Mouse (Mus musculus) liver, postnatal 0 days (tissue): ENCODE data around the gene Fam129a.

Source experiments
- CTCF ChIP-seq: sonication (generic); IDR thresholded peaks from 2 replicates; pipeline ENCODE4 v1.5.1; 2016; ENCODE audit warnings: antibody characterized with exemption, low read depth
- EP300 ChIP-seq: IDR thresholded peaks from 2 replicates; pipeline ENCODE4 v1.6.1; 2016; ENCODE audit warnings: antibody characterized with exemption, low read depth, mild to moderate bottlenecking

GRCm38 (mm10) chr1:151570981-151571837 is at the start of gene Fam129a:
- TF ChIP-seq CTCF (no peak), EP300 (no peak)
